Mouse (Mus musculus) cerebral cortex, adult 2 months (tissue): Measurements from ENCODE around the gene A530064D06Rik.

Experiments
- WGBS: fragments of 180-500 bp; shearing (Covaris S2); methylation state at CpG from one replicate; pipeline ENCODE4 v1.1.7; 2018; 5-methylcytosine and 5-hydroxymethylcytosine counted together

Gene A530064D06Rik

GRCm38 (mm10) chr17:48167103-48167502 is at the start of gene A530064D06Rik:
Gene A530064D06Rik (minus strand): TSS chr17:48167275.
- 84% methylated on average over 2 of the region's 2 CpGs for WGBS

- 97% methylated on average over 1 of the region's 1 CpGs for WGBS
Measured at GRCm38 (mm10) chr17:48215429-48215828, 48.4 kb upstream of the A530064D06Rik start.

- 82% methylated on average over 5 of the region's 5 CpGs for WGBS
Measured at GRCm38 (mm10) chr17:48213511-48213910, 46.4 kb upstream of the A530064D06Rik start.

GRCm38 (mm10) chr17:48212596-48212995 is 45.5 kb upstream of the A530064D06Rik start:
- WGBS = 98% methylated on average over 12 of the region's 12 CpGs

GRCm38 (mm10) chr17:48203086-48203485 is 36.0 kb upstream of the A530064D06Rik start:
- WGBS = 97% methylated on average over 12 of the region's 12 CpGs

- WGBS = 81% methylated on average over 2 of the region's 2 CpGs
Measured at GRCm38 (mm10) chr17:48192366-48192765, 25.3 kb upstream of the A530064D06Rik start.

- 75% methylated on average over 5 of the region's 5 CpGs for WGBS
Measured at GRCm38 (mm10) chr17:48185252-48185651, 18.2 kb upstream of the A530064D06Rik start.

- WGBS = 79% methylated on average over 1 of the region's 1 CpGs
Measured at GRCm38 (mm10) chr17:48157382-48158076, 9.5 kb downstream of the A530064D06Rik start.

- 85% methylated on average over 3 of the region's 3 CpGs for WGBS
Measured at GRCm38 (mm10) chr17:48146120-48146519, 21.0 kb downstream of the A530064D06Rik start, which contains the start of gene 9830107B12Rik. Gene 9830107B12Rik (minus strand): TSS chr17:48146268.

GRCm38 (mm10) chr17:48132810-48133209 is 34.3 kb downstream of the A530064D06Rik start:
- WGBS = 93% methylated on average over 2 of the region's 2 CpGs

- WGBS = 94% methylated on average over 20 of the region's 20 CpGs
Measured at GRCm38 (mm10) chr17:48120456-48120855, 46.6 kb downstream of the A530064D06Rik start.

- WGBS = 22% methylated on average over 3 of the region's 3 CpGs
Measured at GRCm38 (mm10) chr17:48119656-48120055, 47.4 kb downstream of the A530064D06Rik start.

- WGBS = 83% methylated on average over 1 of the region's 1 CpGs
Measured at GRCm38 (mm10) chr17:48118570-48118969, 48.5 kb downstream of the A530064D06Rik start.

- 38% methylated on average over 8 of the region's 8 CpGs for WGBS
Measured at GRCm38 (mm10) chr17:48110547-48111287, 56.4 kb downstream of the A530064D06Rik start.

GRCm38 (mm10) chr17:48108520-48108919 is 58.6 kb downstream of the A530064D06Rik start:
- 88% methylated on average over 3 of the region's 3 CpGs for WGBS

GRCm38 (mm10) chr17:48107862-48108261 is 59.2 kb downstream of the A530064D06Rik start:
- 70% methylated on average over 6 of the region's 6 CpGs for WGBS

- WGBS = 42% methylated on average over 4 of the region's 4 CpGs
Measured at GRCm38 (mm10) chr17:48107333-48107732, 59.7 kb downstream of the A530064D06Rik start.

GRCm38 (mm10) chr17:48100441-48101417 is 66.3 kb downstream of the A530064D06Rik start:
- 13% methylated on average over 20 of the region's 21 CpGs for WGBS

GRCm38 (mm10) chr17:48099312-48099711 is 67.8 kb downstream of the A530064D06Rik start:
- 11% methylated on average over 11 of the region's 11 CpGs for WGBS
